Mouse (Mus musculus): ENCODE data around the gene B3gat2. TPM values are rescaled to one million over a fixed set of nuclear protein-coding genes. Genes with fewer than 3 reads are reported as not detected.
A peak's percentile ranks its signal among the peaks of the same experiment; 100 is the strongest.

Gene B3gat2
- polyA plus RNA-seq (2012; rRNA removed) = 58.8 and 81.1 TPM in 2 replicates

GRCm38 (mm10) chr1:23761502-23762135 is at the start of gene B3gat2:
TSS of gene B3gat2 (plus strand) at chr1:23761753.
- DNase-seq = peak; percentile 95
- Histone ChIP-seq H3K36me3 (ENCODE audit: control insufficient read depth, insufficient read depth, low read length) (no peaks in the 10 kb centered on the region), H3K4me3 (ENCODE audit: insufficient read depth, low read depth, low read length) (peak within 1 kb of the TSS; percentile 69), H3K27ac (ENCODE audit: insufficient read depth, low read depth, low read length) (peak within 1 kb of the TSS; percentile 82), H3K27me3 (replicated peaks; ENCODE audit: control insufficient read depth, insufficient read depth, low read length) (no peaks in the 10 kb centered on the region), H3K4me1 (ENCODE audit: control insufficient read depth, insufficient read depth, low read length) (no peaks in the 10 kb centered on the region; the same call in 1 of the 2 replicates)
- 2% methylated on average over 34 of the region's 34 CpGs for WGBS
- no peak for TF ChIP-seq CTCF (conservative IDR thresholded peaks at IDR 0.05; ENCODE audit: insufficient read depth, insufficient read length, low read depth, low read length)
- no peak for TF ChIP-seq POLR2A (IDR thresholded peaks at IDR 0.05; ENCODE audit: low read depth, low read length)

- WGBS = 77% methylated on average over 8 of the region's 8 CpGs
- H3K4me3 ChIP-seq (ENCODE audit: insufficient read depth, low read depth, low read length) = no peak overlapping the region
- no peaks in the 10 kb centered on the region for H3K36me3 ChIP-seq (ENCODE audit: control insufficient read depth, insufficient read depth, low read length)
- DNase-seq = no peak
- TF ChIP-seq POLR2A (IDR thresholded peaks at IDR 0.05; ENCODE audit: low read depth, low read length) (no peak), CTCF (conservative IDR thresholded peaks at IDR 0.05; ENCODE audit: insufficient read depth, insufficient read length, low read depth, low read length) (no peak)
- no peaks in the 10 kb centered on the region for H3K27me3 ChIP-seq (replicated peaks; ENCODE audit: control insufficient read depth, insufficient read depth, low read length)
- H3K4me1 ChIP-seq (ENCODE audit: control insufficient read depth, insufficient read depth, low read length) = no peaks in the 10 kb centered on the region
- H3K27ac ChIP-seq (ENCODE audit: insufficient read depth, low read depth, low read length) = no peak overlapping the region
Measured at GRCm38 (mm10) chr1:23720326-23720725, 41.2 kb upstream of the B3gat2 start.

- DNase-seq = no peak
- Histone ChIP-seq H3K36me3 (ENCODE audit: control insufficient read depth, insufficient read depth, low read length) (no peaks in the 10 kb centered on the region), H3K27me3 (replicated peaks; ENCODE audit: control insufficient read depth, insufficient read depth, low read length) (no peaks in the 10 kb centered on the region), H3K27ac (ENCODE audit: insufficient read depth, low read depth, low read length) (no peak overlapping the region), H3K4me3 (ENCODE audit: insufficient read depth, low read depth, low read length) (no peak overlapping the region), H3K4me1 (ENCODE audit: control insufficient read depth, insufficient read depth, low read length) (no peaks in the 10 kb centered on the region)
- 36% methylated on average over 2 of the region's 2 CpGs for WGBS
- TF ChIP-seq POLR2A (IDR thresholded peaks at IDR 0.05; ENCODE audit: low read depth, low read length) (no peak), CTCF (conservative IDR thresholded peaks at IDR 0.05; ENCODE audit: insufficient read depth, insufficient read length, low read depth, low read length) (no peak)
Measured at GRCm38 (mm10) chr1:23721036-23721435, 40.5 kb upstream of the B3gat2 start.

GRCm38 (mm10) chr1:23722469-23723372 is 38.8 kb upstream of the B3gat2 start:
- Histone ChIP-seq H3K27me3 (replicated peaks; ENCODE audit: control insufficient read depth, insufficient read depth, low read length) (no peaks in the 10 kb centered on the region), H3K27ac (ENCODE audit: insufficient read depth, low read depth, low read length) (no peak overlapping the region), H3K4me3 (ENCODE audit: insufficient read depth, low read depth, low read length) (no peak overlapping the region), H3K36me3 (ENCODE audit: control insufficient read depth, insufficient read depth, low read length) (no peaks in the 10 kb centered on the region), H3K4me1 (ENCODE audit: control insufficient read depth, insufficient read depth, low read length) (no peaks in the 10 kb centered on the region)
- WGBS = 79% methylated on average over 15 of the region's 15 CpGs
- DNase-seq = no peak
- TF ChIP-seq POLR2A (IDR thresholded peaks at IDR 0.05; ENCODE audit: low read depth, low read length) (no peak), CTCF (conservative IDR thresholded peaks at IDR 0.05; ENCODE audit: insufficient read depth, insufficient read length, low read depth, low read length) (no peak)

GRCm38 (mm10) chr1:23731324-23731723 is 30.2 kb upstream of the B3gat2 start:
- 84% methylated on average over 5 of the region's 5 CpGs for WGBS
- DNase-seq = no peak
- Histone ChIP-seq H3K27ac (ENCODE audit: insufficient read depth, low read depth, low read length) (no peak overlapping the region), H3K36me3 (ENCODE audit: control insufficient read depth, insufficient read depth, low read length) (no peaks in the 10 kb centered on the region), H3K27me3 (replicated peaks; ENCODE audit: control insufficient read depth, insufficient read depth, low read length) (no peaks in the 10 kb centered on the region), H3K4me3 (ENCODE audit: insufficient read depth, low read depth, low read length) (no peak overlapping the region), H3K4me1 (ENCODE audit: control insufficient read depth, insufficient read depth, low read length) (no peaks in the 10 kb centered on the region)
- TF ChIP-seq CTCF (conservative IDR thresholded peaks at IDR 0.05; ENCODE audit: insufficient read depth, insufficient read length, low read depth, low read length) = no peak
- TF ChIP-seq POLR2A (IDR thresholded peaks at IDR 0.05; ENCODE audit: low read depth, low read length) = no peak

- Histone ChIP-seq H3K27ac (ENCODE audit: insufficient read depth, low read depth, low read length) (no peak overlapping the region), H3K4me1 (ENCODE audit: control insufficient read depth, insufficient read depth, low read length) (peaks cover 3% of the 10 kb centered on the region; the same call in 1 of the 2 replicates), H3K4me3 (ENCODE audit: insufficient read depth, low read depth, low read length) (no peak overlapping the region), H3K27me3 (replicated peaks; ENCODE audit: control insufficient read depth, insufficient read depth, low read length) (no peaks in the 10 kb centered on the region), H3K36me3 (ENCODE audit: control insufficient read depth, insufficient read depth, low read length) (no peaks in the 10 kb centered on the region)
- TF ChIP-seq POLR2A (IDR thresholded peaks at IDR 0.05; ENCODE audit: low read depth, low read length) (no peak), CTCF (conservative IDR thresholded peaks at IDR 0.05; ENCODE audit: insufficient read depth, insufficient read length, low read depth, low read length) (no peak)
- no peak for DNase-seq
- WGBS = 77% methylated on average over 3 of the region's 3 CpGs
Measured at GRCm38 (mm10) chr1:23750864-23751532, 10.6 kb upstream of the B3gat2 start.

All from kidney, adult 2 months (tissue).